Mouse (Mus musculus): ENCODE results near the gene Agpat2. TPM values are rescaled to one million over a fixed set of nuclear protein-coding genes. Genes with fewer than 3 reads are reported as not detected.

Gene Agpat2
- polyA plus RNA-seq, 1 experiment from 2014 or later: 3.7 TPM

GRCm38 (mm10) chr2:26594461-26594933, 9.7 kb downstream of the Agpat2 start:
- H3K4me2 ChIP-seq (ENCODE audit: low read length): no peak overlapping the region
- no peaks in the 10 kb centered on the region for H3K36me3 ChIP-seq (ENCODE audit: control insufficient read depth, insufficient read depth)
- H3K9ac ChIP-seq (replicated peaks; ENCODE audit: low read depth, low read length): no peak overlapping the region
- no peak overlapping the region for H3K4me3 ChIP-seq (replicated peaks; ENCODE audit: low read length)
- H3K9me3 ChIP-seq (ENCODE audit: control insufficient read depth, low read length): no peaks in the 10 kb centered on the region
- no peaks in the 10 kb centered on the region for H3K27me3 ChIP-seq (replicated peaks; ENCODE audit: control insufficient read depth, insufficient read depth, low read length)
- H3K4me1 ChIP-seq (replicated peaks; ENCODE audit: control insufficient read depth, insufficient read depth, low read length): no peaks in the 10 kb centered on the region
- H3K27ac ChIP-seq (ENCODE audit: low read length): no peak overlapping the region
- WGBS: 87% methylated on average over 7 of the region's 7 CpGs
- ATAC-seq: no peak

- no peak overlapping the region for H3K9ac ChIP-seq (replicated peaks; ENCODE audit: low read depth, low read length)
- WGBS: 71% methylated on average over 9 of the region's 9 CpGs
- H3K4me1 ChIP-seq (replicated peaks; ENCODE audit: control insufficient read depth, insufficient read depth, low read length): no peaks in the 10 kb centered on the region
- ATAC-seq: no peak
- H3K27ac ChIP-seq (ENCODE audit: low read length): no peak overlapping the region
- H3K4me2 ChIP-seq (ENCODE audit: low read length): no peak overlapping the region
- no peaks in the 10 kb centered on the region for H3K27me3 ChIP-seq (replicated peaks; ENCODE audit: control insufficient read depth, insufficient read depth, low read length)
- no peak overlapping the region for H3K4me3 ChIP-seq (replicated peaks; ENCODE audit: low read length)
- H3K36me3 ChIP-seq (ENCODE audit: control insufficient read depth, insufficient read depth): no peaks in the 10 kb centered on the region
- H3K9me3 ChIP-seq (ENCODE audit: control insufficient read depth, low read length): no peaks in the 10 kb centered on the region
These were observed 10.2 kb downstream of the Agpat2 start for GRCm38 (mm10) chr2:26594022-26594346.

DNA sequence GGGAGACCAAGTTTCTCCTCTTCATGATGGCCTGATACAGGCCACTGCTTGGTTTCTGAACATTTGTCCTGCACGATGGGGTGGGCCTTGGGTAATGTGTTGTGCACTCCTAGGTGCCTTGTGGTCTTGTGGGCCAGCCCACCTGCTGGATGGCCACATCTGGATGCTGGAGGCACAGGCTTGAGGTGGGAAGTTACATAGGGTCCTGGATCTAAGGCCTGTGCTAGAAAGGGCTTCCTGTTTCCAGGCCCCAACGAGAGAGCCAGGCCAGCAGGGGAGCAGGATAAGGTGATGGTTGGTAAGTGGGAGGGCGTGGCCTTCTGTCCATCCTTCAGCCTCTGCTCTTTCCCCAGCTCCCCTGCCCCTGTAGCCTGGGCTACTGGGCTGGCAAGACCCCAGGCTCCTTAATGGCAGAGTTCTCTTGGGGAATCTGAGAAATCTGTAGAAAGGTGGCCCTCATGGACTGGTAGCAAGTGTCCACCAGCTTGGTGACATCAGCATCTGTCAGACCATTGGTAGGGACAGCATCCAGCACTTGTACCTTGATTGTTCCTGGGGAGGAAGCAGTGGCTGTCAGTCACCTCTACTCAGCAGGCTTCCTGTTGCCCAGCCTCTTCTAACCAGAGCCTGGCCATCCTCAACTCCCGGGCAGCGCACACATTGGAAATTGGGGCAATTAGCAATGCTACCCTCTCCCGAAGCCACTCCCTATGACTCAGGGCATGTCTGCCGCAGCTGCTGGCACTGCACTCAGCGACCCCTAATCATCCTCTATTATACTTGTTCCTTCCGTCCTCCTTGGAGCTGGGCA, 10.8 kb downstream of the Agpat2 start:
- Histone ChIP-seq H3K9ac (replicated peaks; ENCODE audit: low read depth, low read length) (no peak overlapping the region), H3K4me3 (replicated peaks; ENCODE audit: low read length) (no peak overlapping the region), H3K4me1 (replicated peaks; ENCODE audit: control insufficient read depth, insufficient read depth, low read length) (no peaks in the 10 kb centered on the region), H3K4me2 (ENCODE audit: low read length) (no peak overlapping the region), H3K27me3 (replicated peaks; ENCODE audit: control insufficient read depth, insufficient read depth, low read length) (no peaks in the 10 kb centered on the region), H3K36me3 (ENCODE audit: control insufficient read depth, insufficient read depth) (no peaks in the 10 kb centered on the region), H3K9me3 (ENCODE audit: control insufficient read depth, low read length) (no peaks in the 10 kb centered on the region), H3K27ac (ENCODE audit: low read length) (no peak overlapping the region)
- ATAC-seq: no peak
- 74% methylated on average over 9 of the region's 9 CpGs for WGBS

- peaks cover 10% of the 10 kb centered on the region for H3K4me1 ChIP-seq (replicated peaks; ENCODE audit: control insufficient read depth, insufficient read depth, low read length)
- H3K27me3 ChIP-seq (replicated peaks; ENCODE audit: control insufficient read depth, insufficient read depth, low read length): no peaks in the 10 kb centered on the region
- H3K27ac ChIP-seq (ENCODE audit: low read length): no peak overlapping the region
- no peaks in the 10 kb centered on the region for H3K36me3 ChIP-seq (ENCODE audit: control insufficient read depth, insufficient read depth)
- no peak overlapping the region for H3K4me3 ChIP-seq (replicated peaks; ENCODE audit: low read length)
- 84% methylated on average over 12 of the region's 12 CpGs for WGBS
- no peak overlapping the region for H3K9ac ChIP-seq (replicated peaks; ENCODE audit: low read depth, low read length)
- ATAC-seq: no peak
- no peaks in the 10 kb centered on the region for H3K9me3 ChIP-seq (ENCODE audit: control insufficient read depth, low read length)
- H3K4me2 ChIP-seq (ENCODE audit: low read length): no peak overlapping the region
These were observed 12.8 kb downstream of the Agpat2 start for GRCm38 (mm10) chr2:26591416-26591815.

DNA sequence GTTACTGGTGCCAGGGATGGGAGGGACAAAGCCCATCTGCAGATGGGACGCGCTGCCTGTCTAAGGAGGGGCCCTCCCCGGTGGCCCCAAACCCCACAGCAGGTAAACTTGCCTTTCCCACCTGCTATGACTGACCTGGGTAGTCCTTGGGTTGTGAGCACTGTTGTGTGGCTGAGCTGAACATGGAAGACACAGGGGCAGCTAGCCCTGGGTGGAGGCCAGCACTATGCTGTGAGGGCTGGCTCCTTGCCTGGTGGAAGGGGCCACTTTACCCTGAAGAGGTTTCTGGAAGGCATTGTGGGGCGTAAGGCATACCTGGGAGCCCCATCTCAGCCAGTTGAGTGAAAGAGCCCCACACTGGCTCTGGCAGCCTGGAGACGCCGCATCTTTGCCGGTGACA, 13.3 kb downstream of the Agpat2 start:
- H3K4me1 ChIP-seq (replicated peaks; ENCODE audit: control insufficient read depth, insufficient read depth, low read length): peaks cover 12% of the 10 kb centered on the region
- 83% methylated on average over 7 of the region's 7 CpGs for WGBS
- no peaks in the 10 kb centered on the region for H3K27me3 ChIP-seq (replicated peaks; ENCODE audit: control insufficient read depth, insufficient read depth, low read length)
- no peak overlapping the region for H3K4me3 ChIP-seq (replicated peaks; ENCODE audit: low read length)
- no peaks in the 10 kb centered on the region for H3K36me3 ChIP-seq (ENCODE audit: control insufficient read depth, insufficient read depth)
- no peak overlapping the region for H3K27ac ChIP-seq (ENCODE audit: low read length)
- ATAC-seq: no peak
- no peak overlapping the region for H3K4me2 ChIP-seq (ENCODE audit: low read length)
- no peaks in the 10 kb centered on the region for H3K9me3 ChIP-seq (ENCODE audit: control insufficient read depth, low read length)
- no peak overlapping the region for H3K9ac ChIP-seq (replicated peaks; ENCODE audit: low read depth, low read length)

GRCm38 (mm10) chr2:26590282-26590681, 13.9 kb downstream of the Agpat2 start:
- Histone ChIP-seq H3K4me3 (replicated peaks; ENCODE audit: low read length) (no peak overlapping the region), H3K36me3 (ENCODE audit: control insufficient read depth, insufficient read depth) (no peaks in the 10 kb centered on the region), H3K4me2 (ENCODE audit: low read length) (no peak overlapping the region), H3K9me3 (ENCODE audit: control insufficient read depth, low read length) (no peaks in the 10 kb centered on the region), H3K4me1 (replicated peaks; ENCODE audit: control insufficient read depth, insufficient read depth, low read length) (peaks cover 12% of the 10 kb centered on the region), H3K9ac (replicated peaks; ENCODE audit: low read depth, low read length) (no peak overlapping the region), H3K27ac (ENCODE audit: low read length) (no peak overlapping the region), H3K27me3 (replicated peaks; ENCODE audit: control insufficient read depth, insufficient read depth, low read length) (no peaks in the 10 kb centered on the region)
- ATAC-seq: no peak
- 95% methylated on average over 7 of the region's 7 CpGs for WGBS

GRCm38 (mm10) chr2:26589284-26589683, 14.9 kb downstream of the Agpat2 start:
- Histone ChIP-seq H3K36me3 (ENCODE audit: control insufficient read depth, insufficient read depth) (no peaks in the 10 kb centered on the region), H3K27ac (ENCODE audit: low read length) (no peak overlapping the region), H3K4me3 (replicated peaks; ENCODE audit: low read length) (no peak overlapping the region), H3K9ac (replicated peaks; ENCODE audit: low read depth, low read length) (no peak overlapping the region), H3K4me1 (replicated peaks; ENCODE audit: control insufficient read depth, insufficient read depth, low read length) (peaks cover 12% of the 10 kb centered on the region), H3K4me2 (ENCODE audit: low read length) (no peak overlapping the region), H3K9me3 (ENCODE audit: control insufficient read depth, low read length) (no peaks in the 10 kb centered on the region), H3K27me3 (replicated peaks; ENCODE audit: control insufficient read depth, insufficient read depth, low read length) (no peaks in the 10 kb centered on the region)
- ATAC-seq: no peak
- 89% methylated on average over 10 of the region's 10 CpGs for WGBS

DNA sequence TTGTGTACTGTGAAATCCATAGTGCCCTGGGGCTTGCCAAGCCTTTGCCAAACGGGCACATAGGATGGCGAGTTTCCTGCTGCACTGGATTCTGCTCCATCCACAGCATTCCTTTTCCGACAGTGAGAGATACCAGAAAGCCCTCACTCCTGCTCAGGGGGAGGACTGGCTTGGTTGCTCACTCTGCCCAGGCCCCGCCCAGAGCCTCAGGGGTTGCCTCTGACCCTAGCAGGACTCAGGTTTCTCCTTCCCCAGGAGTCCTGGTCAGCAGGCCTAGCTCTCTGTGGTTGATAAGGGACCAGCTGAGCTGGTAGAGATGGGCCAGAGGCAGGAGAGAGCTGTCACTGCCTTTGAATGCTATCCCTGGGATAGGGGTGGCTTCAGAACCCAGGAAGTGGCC, 15.6 kb downstream of the Agpat2 start:
- H3K9ac ChIP-seq (replicated peaks; ENCODE audit: low read depth, low read length): no peak overlapping the region
- no peak for ATAC-seq
- H3K4me2 ChIP-seq (ENCODE audit: low read length): no peak overlapping the region
- peaks cover 12% of the 10 kb centered on the region for H3K4me1 ChIP-seq (replicated peaks; ENCODE audit: control insufficient read depth, insufficient read depth, low read length)
- H3K9me3 ChIP-seq (ENCODE audit: control insufficient read depth, low read length): no peaks in the 10 kb centered on the region
- H3K27ac ChIP-seq (ENCODE audit: low read length): no peak overlapping the region
- 53% methylated on average over 4 of the region's 4 CpGs for WGBS
- H3K27me3 ChIP-seq (replicated peaks; ENCODE audit: control insufficient read depth, insufficient read depth, low read length): no peaks in the 10 kb centered on the region
- no peaks in the 10 kb centered on the region for H3K36me3 ChIP-seq (ENCODE audit: control insufficient read depth, insufficient read depth)
- 0 out of 2 replicates have a peak overlapping the region, but pooled peaks have one; percentile 9 for H3K4me3 ChIP-seq (replicated peaks; ENCODE audit: low read length)

DNA sequence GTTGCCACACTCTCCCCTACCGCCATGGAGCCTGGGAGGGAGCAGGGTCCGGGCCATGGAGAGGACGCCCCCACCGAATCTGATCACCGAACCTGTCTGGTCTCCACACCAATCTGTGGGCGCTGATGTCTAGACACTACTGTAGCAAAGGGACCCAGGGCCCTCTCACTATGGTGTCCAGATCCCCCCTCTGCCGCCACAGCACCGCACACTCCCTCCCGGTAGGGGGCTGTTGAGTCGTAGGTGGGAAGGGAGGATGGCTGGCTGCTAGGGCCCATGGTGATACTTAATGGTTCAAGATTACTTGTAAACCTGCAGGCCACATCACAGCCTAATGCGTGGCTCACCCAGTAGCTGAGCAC, 17.2 kb downstream of the Agpat2 start:
- H3K9ac ChIP-seq (replicated peaks; ENCODE audit: low read depth, low read length): peak overlapping the region; percentile 82
- peak; percentile 51 for ATAC-seq
- H3K4me3 ChIP-seq (replicated peaks; ENCODE audit: low read length): peak overlapping the region; percentile 65
- H3K9me3 ChIP-seq (ENCODE audit: control insufficient read depth, low read length): no peaks in the 10 kb centered on the region
- peak overlapping the region; percentile 80 for H3K4me2 ChIP-seq (ENCODE audit: low read length)
- WGBS: 10% methylated on average over 11 of the region's 11 CpGs
- peaks cover 12% of the 10 kb centered on the region for H3K4me1 ChIP-seq (replicated peaks; ENCODE audit: control insufficient read depth, insufficient read depth, low read length)
- H3K27me3 ChIP-seq (replicated peaks; ENCODE audit: control insufficient read depth, insufficient read depth, low read length): no peaks in the 10 kb centered on the region
- no peaks in the 10 kb centered on the region for H3K36me3 ChIP-seq (ENCODE audit: control insufficient read depth, insufficient read depth)
- no peak overlapping the region for H3K27ac ChIP-seq (ENCODE audit: low read length)

Data from forebrain, embryonic 16.5 days (tissue).